Mouse (Mus musculus) kidney, postnatal 4 days (tissue): ENCODE measurements around the gene Hoxb4.

ENCODE experiments used
- DNase-seq, 2 experiments: peaks; one replicate each; pipeline ENCODE4 v3.0.0; 2021; ENCODE audit warnings: mixed read lengths in 2 of 2

The Hoxb4 gene

GRCm38 (mm10) chr11:96285771-96286738, 32.0 kb upstream of the Hoxb4 start, which contains the start of gene Hoxb7:
TSS of gene Hoxb7 (plus strand) at chr11:96286623.
- peak; percentile 93 to 95 for DNase-seq

- DNase-seq = peak; percentile 72 to 84
These were observed 31.2 kb upstream of the Hoxb4 start for GRCm38 (mm10) chr11:96286739-96287385.

GRCm38 (mm10) chr11:96287411-96287810, 30.7 kb upstream of the Hoxb4 start:
- DNase-seq = no peak

- DNase-seq = no peak
These were observed 29.4 kb upstream of the Hoxb4 start for GRCm38 (mm10) chr11:96288455-96289221.

- peak in 1 of 2 experiments; percentile 67 for DNase-seq
These were observed 28.8 kb upstream of the Hoxb4 start for GRCm38 (mm10) chr11:96289293-96289692.

GRCm38 (mm10) chr11:96289837-96290236, 28.2 kb upstream of the Hoxb4 start:
- DNase-seq = no peak

- DNase-seq = no peak
These were observed 27.2 kb upstream of the Hoxb4 start for GRCm38 (mm10) chr11:96290705-96291355.

- DNase-seq = peak; percentile 86 to 92
These were observed 26.1 kb upstream of the Hoxb4 start, which contains the start of gene Hoxb6 for GRCm38 (mm10) chr11:96291681-96292564. TSS of gene Hoxb6 (plus strand) at chr11:96292476.

GRCm38 (mm10) chr11:96292565-96293301, 25.3 kb upstream of the Hoxb4 start:
- peak; percentile 52 to 66 for DNase-seq

GRCm38 (mm10) chr11:96293302-96293921, 24.7 kb upstream of the Hoxb4 start:
- peak; percentile 55 to 68 for DNase-seq

GRCm38 (mm10) chr11:96294245-96295091, 23.6 kb upstream of the Hoxb4 start:
- DNase-seq = peak; percentile 95 to 96

- peak; percentile 80 to 88 for DNase-seq
These were observed 22.8 kb upstream of the Hoxb4 start for GRCm38 (mm10) chr11:96295092-96295835.

- DNase-seq = no peak
These were observed 21.1 kb upstream of the Hoxb4 start for GRCm38 (mm10) chr11:96296997-96297396.

GRCm38 (mm10) chr11:96297428-96297827, 20.6 kb upstream of the Hoxb4 start:
- DNase-seq = no peak

GRCm38 (mm10) chr11:96297968-96298635, 20.0 kb upstream of the Hoxb4 start:
- DNase-seq = no peak

- DNase-seq = peak; percentile 89 to 94
These were observed 19.0 kb upstream of the Hoxb4 start for GRCm38 (mm10) chr11:96298895-96299667.

- DNase-seq = no peak
These were observed 18.3 kb upstream of the Hoxb4 start for GRCm38 (mm10) chr11:96299781-96300180.
